Mouse (Mus musculus) neural tube, embryonic 11.5 days (tissue): Measurements from ENCODE around the gene Zfp335. TPM values are rescaled to one million over a fixed set of nuclear protein-coding genes. Genes with fewer than 3 reads are reported as not detected.

Experiments used
- ATAC-seq: fragments of 200-750 bp; cut with Nextera tagmentation; 2 replicates; pipeline ENCODE4 v1.8.0; 2017; ENCODE audit warnings: moderate number of reproducible peaks, mild to moderate bottlenecking, moderate TSS enrichment, moderate library complexity; ENCODE audit not compliant: insufficient read depth, low FRiP score, low TSS enrichment
- DNase-seq: peaks from one replicate; pipeline ENCODE4 v3.0.0-alpha.2; 2015; ENCODE audit warnings: low spot score
- H3K27ac ChIP-seq: fragments of 300-500 bp; sonication (generic); 2 replicates; pipeline ENCODE4 v1.5.1; 2014; ENCODE audit warnings: low read depth, mild to moderate bottlenecking, low read length
- H3K27me3 ChIP-seq: fragments of 300-500 bp; sonication (generic); 2 replicates; pipeline ENCODE4 v1.6.1; 2014; ENCODE audit warnings: mild to moderate bottlenecking, low read length, mixed read lengths; ENCODE audit not compliant: control insufficient read depth, insufficient read depth
- H3K36me3 ChIP-seq: fragments of 300-500 bp; sonication (generic); 2 replicates; pipeline ENCODE4 v1.6.1; 2014; ENCODE audit warnings: mild to moderate bottlenecking, low read length, moderate library complexity, mixed read lengths; ENCODE audit not compliant: control insufficient read depth, insufficient read depth
- H3K4me1 ChIP-seq: fragments of 300-500 bp; sonication (generic); 2 replicates; pipeline ENCODE4 v1.6.1; 2014; ENCODE audit warnings: low read length, mixed read lengths; ENCODE audit not compliant: control insufficient read depth, insufficient read depth
- H3K4me2 ChIP-seq: fragments of 300-500 bp; sonication (generic); 2 replicates; pipeline ENCODE4 v1.6.1; 2014; ENCODE audit warnings: low read depth, mild to moderate bottlenecking, moderate library complexity
- H3K4me3 ChIP-seq: fragments of 300-500 bp; sonication (generic); 2 replicates; pipeline ENCODE4 v1.5.1; 2014; ENCODE audit warnings: low read depth, low read length
- H3K9ac ChIP-seq: fragments of 300-500 bp; sonication (generic); 2 replicates; pipeline ENCODE4 v1.6.1; 2014; ENCODE audit warnings: mild to moderate bottlenecking, low read length
- H3K9me3 ChIP-seq: fragments of 300-500 bp; sonication (generic); 2 replicates; pipeline ENCODE4 v1.6.1; 2016; ENCODE audit warnings: low read length; ENCODE audit not compliant: control insufficient read depth
- WGBS: fragments of 180-500 bp; shearing (Covaris S2); extraction: QIAGEN DNeasy Blood & Tissue Kit; methylation state at CpG from one replicate; pipeline ENCODE4 v1.1.7; 2014; 5-methylcytosine and 5-hydroxymethylcytosine counted together
- polyA plus RNA-seq: library from polyadenylated mRNA; unstranded; fragments of >200 nt; fragmentation: Nextera tagmentation; extraction: Ambion mirVana; gene quantifications from 2 replicates; pipeline ENCODE4 v1.2.1, GENCODE M21; 2014

Gene Zfp335
- polyA plus RNA-seq, 1 experiment from 2014 or later = 13.9 TPM

DNA sequence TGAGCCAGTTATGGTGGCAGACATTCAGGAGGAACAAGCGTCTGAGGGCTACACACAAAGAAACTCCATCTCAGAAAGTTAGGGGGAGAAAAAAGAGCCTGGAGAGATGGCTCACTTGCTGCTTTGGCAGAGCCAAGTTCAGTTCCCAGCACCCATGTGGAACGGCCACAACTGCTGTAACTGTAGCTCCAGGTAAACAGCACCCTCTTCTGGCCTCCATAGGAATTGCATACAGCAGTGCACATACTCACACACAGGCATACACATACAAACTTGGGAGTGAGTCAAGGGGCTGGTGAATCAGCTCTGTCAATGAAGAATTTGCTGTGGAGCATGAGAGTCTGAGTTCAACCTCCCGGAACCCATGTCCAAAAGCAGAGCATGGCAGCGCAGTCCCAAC, 5.5 kb downstream of the Zfp335 start:
- H3K36me3 ChIP-seq = peaks cover 48% of the 10 kb centered on the region
- 97% methylated on average over 4 of the region's 4 CpGs for WGBS

DNA sequence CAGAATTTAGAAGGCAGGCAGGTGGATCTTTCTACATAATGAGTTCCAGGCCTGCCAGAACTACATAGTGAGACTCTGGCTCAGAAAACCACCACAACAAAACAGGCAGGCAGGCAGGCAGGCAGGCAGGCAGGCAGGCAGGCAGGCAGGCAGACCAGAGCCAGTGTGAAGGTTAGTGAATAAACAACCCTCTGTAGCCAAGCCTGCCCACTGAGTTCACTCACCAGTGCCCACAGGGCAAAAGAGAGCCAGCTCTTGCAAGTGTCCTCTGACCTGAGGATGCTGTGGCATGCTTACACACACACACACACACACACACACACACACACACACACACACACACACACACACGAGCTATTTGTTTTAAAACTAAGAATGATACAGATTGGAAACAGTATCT, 8.1 kb downstream of the Zfp335 start:
- WGBS = 93% methylated on average over 1 of the region's 1 CpGs
- Histone ChIP-seq H3K9ac (no peak overlapping the region), H3K4me3 (no peak overlapping the region), H3K4me2 (no peak overlapping the region), H3K27ac (no peak overlapping the region), H3K36me3 (peaks cover 60% of the 10 kb centered on the region), H3K4me1 (no peaks in the 10 kb centered on the region), H3K9me3 (no peaks in the 10 kb centered on the region), H3K27me3 (no peaks in the 10 kb centered on the region)
- ATAC-seq (no peak), DNase-seq (no peak)

More for the DNA sequence above, 5.5 kb downstream of the Zfp335 start:
- no peak overlapping the region for H3K27ac ChIP-seq
- H3K27me3 ChIP-seq = no peaks in the 10 kb centered on the region
- no peak overlapping the region for H3K4me2 ChIP-seq
- H3K9ac ChIP-seq = no peak overlapping the region
- no peak for ATAC-seq
- no peaks in the 10 kb centered on the region for H3K9me3 ChIP-seq
- no peak overlapping the region for H3K4me3 ChIP-seq
- DNase-seq = no peak
- peaks cover 11% of the 10 kb centered on the region; the same call in 1 of the 2 replicates for H3K4me1 ChIP-seq

DNA sequence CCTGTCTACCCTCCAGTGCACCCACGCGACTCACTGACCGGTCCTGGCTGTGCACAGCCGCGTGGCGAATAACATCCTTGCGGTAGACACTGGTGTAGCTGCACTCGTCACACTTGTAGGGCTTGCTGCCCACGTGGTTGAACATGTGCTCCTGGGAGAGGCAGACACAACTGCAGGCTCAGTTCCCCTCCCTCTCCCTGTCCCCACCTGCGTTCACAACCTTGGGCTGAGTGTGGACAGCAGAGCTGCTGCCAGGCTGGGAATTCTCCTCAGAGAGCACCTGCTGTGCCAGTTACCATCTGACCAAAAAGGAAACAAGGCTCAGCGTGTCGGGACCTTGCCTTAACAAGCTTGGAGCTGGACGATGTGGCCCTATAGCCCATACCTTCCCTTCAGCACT, 10.2 kb downstream of the Zfp335 start:
- H3K9me3 ChIP-seq = no peaks in the 10 kb centered on the region
- no peak overlapping the region for H3K4me3 ChIP-seq
- ATAC-seq (no peak), DNase-seq (no peak)
- no peak overlapping the region for H3K9ac ChIP-seq
- H3K4me1 ChIP-seq = no peaks in the 10 kb centered on the region
- WGBS = 96% methylated on average over 13 of the region's 13 CpGs
- no peak overlapping the region for H3K27ac ChIP-seq
- no peaks in the 10 kb centered on the region for H3K27me3 ChIP-seq
- peaks cover 49% of the 10 kb centered on the region for H3K36me3 ChIP-seq
- H3K4me2 ChIP-seq = no peak overlapping the region

DNA sequence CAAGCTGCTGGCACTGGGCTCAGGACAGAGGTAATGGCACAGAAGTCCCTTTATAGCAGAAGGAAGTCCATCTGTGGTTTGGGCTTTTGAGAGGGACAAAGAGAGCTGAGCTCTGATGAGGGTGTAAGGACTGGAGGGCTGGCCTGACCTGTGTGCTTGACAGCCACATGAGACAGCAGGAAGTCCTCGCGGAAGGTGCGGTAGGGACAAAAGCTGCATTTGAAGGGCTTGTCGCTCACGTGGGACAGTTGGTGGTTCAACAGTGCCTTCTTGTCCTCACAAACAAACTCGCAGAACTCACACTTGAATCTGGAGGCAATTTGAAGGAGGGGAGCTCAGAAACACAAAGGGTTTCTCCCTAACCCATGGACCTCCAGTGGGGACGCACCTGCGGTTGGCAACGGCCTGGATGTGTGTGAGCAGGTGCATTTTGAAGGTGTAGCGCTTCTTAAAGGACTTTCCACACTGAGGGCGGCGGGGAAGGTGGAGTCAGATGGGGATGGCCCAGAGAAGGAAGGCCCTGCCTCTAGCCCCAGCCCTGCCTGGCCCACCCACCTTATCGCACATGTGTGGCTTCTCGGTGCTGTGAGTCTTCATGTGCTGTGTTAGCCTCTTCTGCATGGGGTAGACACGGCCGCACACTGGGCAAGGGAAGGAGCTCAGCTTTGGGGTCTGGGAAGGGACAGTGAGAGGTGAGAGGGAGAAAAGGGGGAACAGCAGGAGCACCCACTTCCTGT, 11.7 kb downstream of the Zfp335 start:
- DNase-seq (no peak), ATAC-seq (no peak)
- Histone ChIP-seq H3K4me2 (no peak overlapping the region), H3K4me1 (no peaks in the 10 kb centered on the region), H3K4me3 (no peak overlapping the region), H3K9me3 (no peaks in the 10 kb centered on the region), H3K27ac (no peak overlapping the region), H3K27me3 (no peaks in the 10 kb centered on the region), H3K9ac (no peak overlapping the region), H3K36me3 (peaks cover 52% of the 10 kb centered on the region)
- WGBS = 94% methylated on average over 16 of the region's 16 CpGs

DNA sequence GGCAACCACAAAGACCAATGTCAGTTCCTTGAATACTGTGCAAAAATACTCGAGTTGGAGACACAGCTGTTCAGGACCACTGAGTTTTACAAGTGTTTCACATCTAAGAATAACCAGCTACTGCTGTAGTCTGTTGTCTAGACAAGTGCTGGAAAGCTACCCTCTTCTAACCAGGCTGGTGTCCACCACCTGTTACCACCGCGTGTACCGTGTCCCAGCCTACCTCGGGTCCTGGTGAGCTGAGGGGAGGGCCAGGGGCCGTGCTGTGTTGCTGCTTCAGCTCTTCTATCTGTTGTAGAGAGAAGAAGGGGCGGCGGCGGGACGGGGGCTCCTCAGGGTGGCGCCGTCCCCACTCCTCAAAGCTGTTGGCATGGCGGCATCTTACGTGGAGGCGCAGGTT, 12.5 kb downstream of the Zfp335 start:
- no peak overlapping the region for H3K9ac ChIP-seq
- no peaks in the 10 kb centered on the region for H3K27me3 ChIP-seq
- DNase-seq = no peak
- H3K36me3 ChIP-seq = peaks cover 50% of the 10 kb centered on the region
- WGBS = 92% methylated on average over 15 of the region's 15 CpGs
- H3K4me2 ChIP-seq = no peak overlapping the region
- H3K4me3 ChIP-seq = no peak overlapping the region
- no peak for ATAC-seq
- no peaks in the 10 kb centered on the region for H3K9me3 ChIP-seq
- no peak overlapping the region for H3K27ac ChIP-seq
- H3K4me1 ChIP-seq = no peaks in the 10 kb centered on the region

DNA sequence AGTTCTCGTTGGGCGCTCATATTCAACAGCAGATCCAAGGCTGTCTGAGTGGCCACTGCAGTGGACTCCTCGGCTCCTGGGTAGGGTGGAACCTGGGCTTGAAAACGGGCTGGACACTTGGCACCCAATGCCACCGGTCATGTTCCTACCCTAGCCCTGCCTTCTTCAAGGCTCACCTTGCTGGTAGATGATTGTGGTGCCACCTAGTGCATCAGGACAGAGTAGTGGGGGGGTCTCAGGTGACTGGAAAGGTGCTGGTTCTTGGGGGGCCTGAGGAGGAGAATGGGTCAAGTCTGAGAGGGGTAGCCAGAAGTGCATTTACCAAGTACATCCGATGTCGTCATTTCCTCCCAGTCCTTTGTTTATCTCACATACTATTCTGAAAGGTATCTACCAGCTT, 13.5 kb downstream of the Zfp335 start:
- WGBS = 93% methylated on average over 7 of the region's 7 CpGs
- Histone ChIP-seq H3K27ac (no peak overlapping the region), H3K9me3 (no peaks in the 10 kb centered on the region), H3K9ac (no peak overlapping the region), H3K4me1 (no peaks in the 10 kb centered on the region), H3K4me3 (no peak overlapping the region), H3K36me3 (peaks cover 51% of the 10 kb centered on the region), H3K27me3 (no peaks in the 10 kb centered on the region), H3K4me2 (no peak overlapping the region)
- DNase-seq = no peak
- no peak for ATAC-seq

- H3K27ac ChIP-seq = no peak overlapping the region
- H3K36me3 ChIP-seq = peaks cover 58% of the 10 kb centered on the region
- H3K4me3 ChIP-seq = no peak overlapping the region
- H3K9me3 ChIP-seq = no peaks in the 10 kb centered on the region
- ATAC-seq (no peak), DNase-seq (no peak)
- no peak overlapping the region for H3K4me2 ChIP-seq
- no peaks in the 10 kb centered on the region for H3K27me3 ChIP-seq
- no peaks in the 10 kb centered on the region for H3K4me1 ChIP-seq
- 96% methylated on average over 6 of the region's 6 CpGs for WGBS
- H3K9ac ChIP-seq = no peak overlapping the region
These were observed 15.7 kb downstream of the Zfp335 start for GRCm38 (mm10) chr2:164895885-164896284.

DNA sequence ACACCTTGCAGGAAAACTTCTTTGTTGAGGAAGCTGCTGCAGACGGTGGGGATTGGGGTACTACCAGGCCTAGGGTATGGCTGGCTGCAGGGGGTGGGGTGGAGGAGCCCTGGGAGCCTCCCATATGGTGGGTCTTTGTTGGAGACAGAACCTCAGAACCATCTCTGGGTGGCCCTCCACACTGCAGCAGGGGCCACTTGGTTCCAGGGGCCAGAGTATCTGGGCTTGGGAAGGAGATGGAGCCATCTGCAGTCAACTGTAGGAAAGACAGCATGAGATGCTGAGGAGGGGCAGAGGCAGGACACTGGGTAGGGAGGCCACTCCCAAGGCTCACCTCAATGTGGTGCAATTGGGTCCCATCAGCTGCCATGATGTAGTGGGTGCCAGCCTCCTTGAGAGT, 16.9 kb downstream of the Zfp335 start:
- H3K9me3 ChIP-seq = no peaks in the 10 kb centered on the region
- H3K9ac ChIP-seq = no peak overlapping the region
- ATAC-seq (no peak), DNase-seq (no peak)
- H3K4me1 ChIP-seq = no peaks in the 10 kb centered on the region
- no peak overlapping the region for H3K4me2 ChIP-seq
- no peaks in the 10 kb centered on the region for H3K27me3 ChIP-seq
- WGBS = 80% methylated on average over 1 of the region's 1 CpGs
- peaks cover 62% of the 10 kb centered on the region for H3K36me3 ChIP-seq
- H3K27ac ChIP-seq = no peak overlapping the region
- H3K4me3 ChIP-seq = no peak overlapping the region

DNA sequence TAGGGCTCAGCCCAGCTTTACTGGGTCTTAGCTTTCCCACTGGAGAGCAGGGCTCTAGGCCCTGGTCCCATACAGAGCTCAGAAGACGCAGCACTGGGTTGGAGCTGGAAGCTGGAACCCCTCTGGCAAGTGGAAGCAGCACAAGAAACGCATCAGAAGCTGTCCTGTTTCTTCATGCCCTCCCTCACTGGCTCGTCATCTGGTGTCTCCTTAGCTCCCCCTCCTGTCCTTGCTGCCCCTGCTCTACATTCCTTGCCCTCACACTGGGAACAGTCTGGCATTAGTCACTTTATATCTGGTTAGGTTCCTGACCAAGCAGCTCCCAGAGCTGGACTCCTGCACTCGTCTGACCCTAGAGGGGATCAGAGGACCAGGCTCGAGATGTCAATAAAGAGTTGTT, 17.5 kb downstream of the Zfp335 start:
- peaks cover 61% of the 10 kb centered on the region for H3K36me3 ChIP-seq
- WGBS = 79% methylated on average over 5 of the region's 5 CpGs
- H3K4me2 ChIP-seq = no peak overlapping the region
- no peaks in the 10 kb centered on the region for H3K27me3 ChIP-seq
- ATAC-seq (no peak), DNase-seq (no peak)
- no peaks in the 10 kb centered on the region for H3K9me3 ChIP-seq
- no peak overlapping the region for H3K9ac ChIP-seq
- no peak overlapping the region for H3K27ac ChIP-seq
- no peaks in the 10 kb centered on the region for H3K4me1 ChIP-seq
- H3K4me3 ChIP-seq = no peak overlapping the region
